29 mouse cellular contexts compared by ENCODE assay signal in genomic region chr9:105878365-105879108, GRCm38 (mm10). TPM values are rescaled to one million over a fixed set of nuclear protein-coding genes. Genes with fewer than 3 reads are reported as not detected.
A peak's percentile ranks its signal among the peaks of the same experiment; 100 is the strongest.
DNase-seq lines count a peak whose midpoint lies in the region; ATAC-seq and TF ChIP-seq lines count a peak whose summit lies in the region.
"Had no signal": no experiment of that assay in that cellular context is flagged by ENCODE, and none has a peak within 500 bp of the region (broad histone marks: within the 10 kb centered on the region; RNA-seq: fewer than 3 reads in every experiment).

No protein-coding gene starts in this region.

- no peak for TF ChIP-seq POLR2A in liver, adult 2 months (IDR thresholded peaks at IDR 0.05; ENCODE audit: extremely low read depth, insufficient read depth, low read length)

- peak; percentile 19 for DNase-seq in liver, adult 2 months (ENCODE audit: extremely low read depth, low read depth, low spot score)
- no peak for DNase-seq in liver, embryonic 11.5 days (ENCODE audit: low spot score)
- DNase-seq in liver, postnatal 0 days: peak; percentile 36
- peak; percentile 42 for DNase-seq in ES-CJ7 (ENCODE audit: low read depth, low spot score)
- peak; percentile 62 for DNase-seq in ZHBTc4 (ENCODE audit: low read depth, low spot score)
- no peak for DNase-seq in heart, postnatal 25 days (ENCODE audit: low spot score)
- DNase-seq: adrenal gland, adult 2 months; adrenal gland, postnatal 10 days; adrenal gland, postnatal 25 days; B cell, adult 2 months; cerebellum, adult 11 months; cerebellum, adult 18-20 months; cerebellum, adult 8-10 months; cerebellum, adult 9-11 months; cerebellum, postnatal 14 days; cerebellum, postnatal 36 days; embryo, embryonic 11 days had no signal

- H3K4me1 ChIP-seq in liver, adult 2 months (ENCODE audit: control insufficient read depth, insufficient read depth, low read length): peaks cover 2% of the 10 kb centered on the region; the same call in 1 of the 2 replicates
- no peaks in the 10 kb centered on the region for H3K4me1 ChIP-seq in liver, embryonic 11.5 days (replicated peaks; ENCODE audit: control insufficient read depth, insufficient read depth, low read length)
- no peaks in the 10 kb centered on the region; the same call in 1 of the 2 replicates for H3K4me1 ChIP-seq in liver, postnatal 0 days (ENCODE audit: insufficient read depth)
- no peaks in the 10 kb centered on the region for H3K4me1 ChIP-seq in liver, embryonic 12.5 days
- H3K4me1 ChIP-seq: embryonic facial prominence, embryonic 13.5 days; embryonic facial prominence, embryonic 15.5 days; forebrain, embryonic 10.5 days; forebrain, embryonic 12.5 days had no signal

- no peak overlapping the region for H3K4me2 ChIP-seq in liver, embryonic 11.5 days
- no peak overlapping the region for H3K4me2 ChIP-seq in liver, postnatal 0 days (ENCODE audit: low read depth, low read length)
- H3K4me2 ChIP-seq in liver, embryonic 12.5 days: no peak overlapping the region
- H3K4me2 ChIP-seq: embryonic facial prominence, embryonic 13.5 days; embryonic facial prominence, embryonic 15.5 days; forebrain, embryonic 12.5 days had no signal

- ATAC-seq in liver, embryonic 11.5 days (replicated peaks; ENCODE audit: low FRiP score): no peak
- ATAC-seq in liver, postnatal 0 days: peak; percentile 75
- no peak for ATAC-seq in liver, embryonic 12.5 days
- ATAC-seq: CD4-positive, CD25-positive, alpha-beta regulatory T cell, adult 4 months; forebrain, embryonic 14.5 days; forebrain, embryonic 16.5 days had no signal

- H3K36me3 ChIP-seq in liver, adult 2 months (ENCODE audit: control insufficient read depth, insufficient read depth, low read length): no peaks in the 10 kb centered on the region
- no peaks in the 10 kb centered on the region for H3K36me3 ChIP-seq in liver, embryonic 11.5 days (ENCODE audit: control insufficient read depth, insufficient read depth, low read length)
- H3K36me3 ChIP-seq in liver, postnatal 0 days (replicated peaks; ENCODE audit: insufficient read depth, low read length): no peaks in the 10 kb centered on the region
- no peaks in the 10 kb centered on the region for H3K36me3 ChIP-seq in liver, embryonic 12.5 days
- H3K36me3 ChIP-seq: embryonic facial prominence, embryonic 13.5 days; embryonic facial prominence, embryonic 15.5 days; forebrain, embryonic 10.5 days; forebrain, embryonic 12.5 days had no signal

- no peak for TF ChIP-seq CTCF in liver, adult 2 months (IDR thresholded peaks at IDR 0.05; ENCODE audit: low read depth, low read length)
- no peak for TF ChIP-seq CTCF in liver, postnatal 0 days (IDR thresholded peaks at IDR 0.05; ENCODE audit: low read depth)

- intact Hi-C loops in heart, postnatal 25 days (cut with DNase I): no loop called here

- WGBS in liver, adult 2 months: 22% methylated on average over 11 of the region's 11 CpGs
- 61% methylated on average over 11 of the region's 11 CpGs for WGBS in liver, embryonic 11.5 days
- WGBS in liver, postnatal 0 days (ENCODE audit: insufficient replicate concordance): 53% methylated on average over 11 of the region's 11 CpGs
- WGBS in liver, embryonic 12.5 days (ENCODE audit: insufficient replicate concordance): 48% methylated on average over 11 of the region's 11 CpGs

- no peak overlapping the region for H3K4me3 ChIP-seq in liver, adult 2 months (ENCODE audit: insufficient read depth, low read depth, low read length)
- H3K4me3 ChIP-seq in liver, embryonic 11.5 days (ENCODE audit: low read depth, low read length): no peak overlapping the region
- no peak overlapping the region for H3K4me3 ChIP-seq in liver, postnatal 0 days (ENCODE audit: low read depth, low read length)
- no peak overlapping the region for H3K4me3 ChIP-seq in liver, embryonic 12.5 days
- H3K4me3 ChIP-seq: embryonic facial prominence, embryonic 13.5 days; embryonic facial prominence, embryonic 15.5 days; erythroblast, embryonic 14.5 days; forebrain, embryonic 10.5 days; forebrain, embryonic 12.5 days had no signal

- no peaks in the 10 kb centered on the region for H3K27me3 ChIP-seq in liver, adult 2 months (ENCODE audit: control insufficient read depth, insufficient read depth, low read length)
- no peaks in the 10 kb centered on the region for H3K27me3 ChIP-seq in liver, embryonic 11.5 days (replicated peaks; ENCODE audit: control insufficient read depth, insufficient read depth, low read length)
- H3K27me3 ChIP-seq in liver, postnatal 0 days (ENCODE audit: insufficient read depth, low read length): no peaks in the 10 kb centered on the region
- H3K27me3 ChIP-seq in liver, embryonic 12.5 days (replicated peaks): no peaks in the 10 kb centered on the region
- H3K27me3 ChIP-seq: embryonic facial prominence, embryonic 13.5 days; embryonic facial prominence, embryonic 15.5 days; forebrain, embryonic 12.5 days had no signal

- H3K9me3 ChIP-seq in liver, embryonic 11.5 days (ENCODE audit: control insufficient read depth, low read length): no peaks in the 10 kb centered on the region
- no peaks in the 10 kb centered on the region for H3K9me3 ChIP-seq in liver, postnatal 0 days (ENCODE audit: low read length)
- no peaks in the 10 kb centered on the region for H3K9me3 ChIP-seq in liver, embryonic 12.5 days (replicated peaks)
- H3K9me3 ChIP-seq: embryonic facial prominence, embryonic 13.5 days; embryonic facial prominence, embryonic 15.5 days; forebrain, embryonic 10.5 days; forebrain, embryonic 12.5 days had no signal

- no peak overlapping the region for H3K9ac ChIP-seq in liver, adult 2 months (ENCODE audit: low read depth, low read length)
- H3K9ac ChIP-seq in liver, embryonic 11.5 days (ENCODE audit: low read depth, low read length): no peak overlapping the region
- no peak overlapping the region for H3K9ac ChIP-seq in liver, postnatal 0 days (replicated peaks)
- no peak overlapping the region for H3K9ac ChIP-seq in liver, embryonic 12.5 days
- H3K9ac ChIP-seq: embryonic facial prominence, embryonic 13.5 days; embryonic facial prominence, embryonic 15.5 days; forebrain, embryonic 12.5 days had no signal

- H3K79me2 ChIP-seq in liver, adult 2 months (ENCODE audit: control insufficient read depth, insufficient read depth, low read length): no peaks in the 10 kb centered on the region

- H3K27ac ChIP-seq in liver, adult 2 months (replicated peaks; ENCODE audit: insufficient read depth, low read depth, low read length): no peak overlapping the region
- H3K27ac ChIP-seq in liver, embryonic 11.5 days (ENCODE audit: low read depth, low read length): no peak overlapping the region
- no peak overlapping the region for H3K27ac ChIP-seq in liver, postnatal 0 days (ENCODE audit: low read depth)
- no peak overlapping the region for H3K27ac ChIP-seq in liver, embryonic 12.5 days
- H3K27ac ChIP-seq: embryonic facial prominence, embryonic 13.5 days; embryonic facial prominence, embryonic 15.5 days; forebrain, embryonic 10.5 days; forebrain, embryonic 12.5 days had no signal

- TF ChIP-seq EP300 in liver, postnatal 0 days (IDR thresholded peaks at IDR 0.05; ENCODE audit: low read depth): no peak

RNA-seq across cellular contexts. Expression of gene Col6a6, which starts 50.6 kb away (rescaled TPM):
- total RNA-seq in liver, adult 2 months (2014; rRNA removed): 0.09 and 0.13 TPM in 2 replicates
- polyA plus RNA-seq in liver, adult 2 months (2012; rRNA removed): 0.04 and 0.06 TPM in 2 replicates
- polyA plus RNA-seq in liver, embryonic 11.5 days (2014; fragmentation: Nextera tagmentation; extraction: Ambion mirVana): 0.16 and 0.21 TPM in 2 replicates
- 0.08 and 0.14 TPM in 2 replicates for polyA plus RNA-seq in liver, postnatal 0 days (2015; fragmentation: Nextera tagmentation; extraction: Ambion mirVana)
- polyA plus RNA-seq in liver, embryonic 12.5 days (2016; fragmentation: Nextera tagmentation; extraction: Ambion mirVana): 0.13 and 0.19 TPM in 2 replicates
- 1 to 10 TPM; 4.5 to 4.6 TPM for total RNA-seq in heart, postnatal 25 days (2021)
- total RNA-seq: CH12.LX; common myeloid progenitor, adult 5-6 weeks; MEL had no signal
- polyA plus RNA-seq: CD4-positive, CD25-positive, alpha-beta regulatory T cell, adult 4 months; forebrain, embryonic 14.5 days had no signal

Comparison
In these comparisons a context has a peak if more than half of its experiments do, and no peak if none do; other contexts are left out.
1. DNase-seq: peak in liver, adult 2 months (single experiment), liver, postnatal 0 days (single experiment), ES-CJ7 (single experiment) and ZHBTc4 (single experiment); none in liver, embryonic 11.5 days (single experiment) and heart, postnatal 25 days (single experiment).